Mouse (Mus musculus) liver, adult 2 months (tissue): ENCODE measurements at regions not wholly inside any gene's neighbourhood (a gene's known extent, or its start where the extent isn't known, plus 50 kb on each side); places are given as distances from the start of the nearest gene placed in this dataset.

Source experiments
- CTCF ChIP-seq: fragments of 200-500 bp; IDR thresholded peaks from 2 replicates; pipeline ENCODE4 v1.5.1; 2011; ENCODE audit warnings: low read depth, low read length, control low read depth
- POLR2A ChIP-seq: fragments of 200-500 bp; IDR thresholded peaks from 2 replicates; pipeline ENCODE4 v1.6.1; 2011; ENCODE audit warnings: low read length, control low read depth; ENCODE audit not compliant: insufficient read depth; ENCODE audit errors: extremely low read depth

DNA sequence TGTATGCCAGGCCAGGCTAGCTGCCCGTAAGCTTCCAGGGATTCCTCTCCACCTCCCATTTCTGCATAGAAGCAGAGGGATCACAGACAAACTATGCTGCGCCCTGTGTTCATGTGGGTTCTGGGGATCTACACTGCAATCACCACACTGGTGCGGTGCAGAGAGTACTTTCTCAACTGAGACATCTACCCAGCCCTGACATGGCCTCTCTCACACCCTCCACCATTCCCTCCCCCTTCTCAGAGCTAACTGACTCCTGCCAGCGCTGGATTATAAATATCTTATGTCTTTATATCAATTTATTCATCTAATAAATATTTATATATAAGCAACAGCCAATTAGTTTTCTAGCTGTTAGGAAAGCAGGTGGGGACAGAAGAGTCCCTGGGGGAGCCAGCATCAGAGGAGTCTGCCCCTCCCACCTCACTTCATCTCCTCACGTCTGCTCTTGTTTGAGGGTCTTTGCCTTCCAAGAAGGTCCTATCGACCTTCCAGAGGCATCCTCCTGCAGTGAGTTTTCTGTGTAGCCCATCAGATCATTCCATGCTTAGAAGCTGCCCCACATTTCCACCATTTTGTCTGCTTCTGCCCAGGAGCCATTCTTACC, 58.7 kb upstream of the Glrp1 start:
- TF ChIP-seq POLR2A (no peak), CTCF (no peak)
